Mouse (Mus musculus) cerebellum, adult 2 months (tissue): ENCODE measurements at regions not wholly inside any gene's neighbourhood (a gene's known extent, or its start where the extent isn't known, plus 50 kb on each side); places are given as distances from the start of the nearest gene placed in this dataset.

Experiments
- CTCF ChIP-seq: fragments of 200-500 bp; IDR thresholded peaks from 2 replicates; pipeline ENCODE4 v1.5.1; 2011; ENCODE audit warnings: low read depth, mild to moderate bottlenecking, control low read depth, low read length, moderate library complexity, borderline replicate concordance; ENCODE audit not compliant: insufficient read depth
- POLR2A ChIP-seq: fragments of 200-500 bp; IDR thresholded peaks from 2 replicates; pipeline ENCODE4 v1.6.1; 2011; ENCODE audit warnings: low read length, control low read depth, borderline replicate concordance; ENCODE audit not compliant: insufficient read depth

- TF ChIP-seq POLR2A (no peak), CTCF (no peak)
Measured at GRCm38 (mm10) chr5:111993930-111994329, 258.4 kb downstream of the Cryba4 start.
